Mouse (Mus musculus) stomach, embryonic 16.5 days (tissue): Measurements from ENCODE around the gene Pusl1. TPM values are rescaled to one million over a fixed set of nuclear protein-coding genes. Genes with fewer than 3 reads are reported as not detected.

ENCODE experiments used
- ATAC-seq: fragments of 200-750 bp; cut with Nextera tagmentation; 2 replicates; pipeline ENCODE4 v1.8.0; 2017; ENCODE audit warnings: moderate number of reproducible peaks, moderate TSS enrichment; ENCODE audit not compliant: insufficient read depth, low FRiP score
- H3K27ac ChIP-seq: fragments of 300-500 bp; sonication (generic); 2 replicates; pipeline ENCODE4 v1.5.1; 2014; ENCODE audit warnings: low read length
- H3K27me3 ChIP-seq: fragments of 300-500 bp; sonication (generic); 2 replicates; pipeline ENCODE4 v1.6.1; 2014; ENCODE audit warnings: low read length, control low read depth, mixed read lengths; ENCODE audit not compliant: control insufficient read depth, insufficient read depth
- H3K36me3 ChIP-seq: fragments of 300-500 bp; sonication (generic); 2 replicates; pipeline ENCODE4 v1.6.1; 2014; ENCODE audit warnings: low read length; ENCODE audit not compliant: control insufficient read depth, insufficient read depth
- H3K4me1 ChIP-seq: fragments of 300-500 bp; sonication (generic); 2 replicates; pipeline ENCODE4 v1.6.1; 2014; ENCODE audit warnings: low read length, control low read depth, mixed read lengths; ENCODE audit not compliant: control insufficient read depth, insufficient read depth
- H3K4me2 ChIP-seq: fragments of 300-500 bp; sonication (generic); 2 replicates; pipeline ENCODE4 v1.6.1; 2014; ENCODE audit warnings: low read depth, low read length, mixed read lengths
- H3K4me3 ChIP-seq: fragments of 300-500 bp; sonication (generic); replicated peaks from 2 replicates; pipeline ENCODE4 v1.5.1; 2014; ENCODE audit warnings: mild to moderate bottlenecking, low read length
- H3K9ac ChIP-seq: fragments of 300-500 bp; sonication (generic); 2 replicates; pipeline ENCODE4 v1.6.1; 2014; ENCODE audit warnings: low read length
- H3K9me3 ChIP-seq: fragments of 300-500 bp; sonication (generic); replicated peaks from 2 replicates; pipeline ENCODE4 v1.6.1; 2016; ENCODE audit warnings: low read length, control low read depth; ENCODE audit not compliant: control insufficient read depth
- WGBS: fragments of 180-500 bp; shearing (Covaris S2); extraction: QIAGEN DNeasy Blood & Tissue Kit; methylation state at CpG from one replicate; pipeline ENCODE4 v1.1.7; 2014; 5-methylcytosine and 5-hydroxymethylcytosine counted together
- polyA plus RNA-seq: library from polyadenylated mRNA; unstranded; fragments of >200 nt; fragmentation: Nextera tagmentation; extraction: Ambion mirVana; gene quantifications from 2 replicates; pipeline ENCODE4 v1.2.1, GENCODE M21; 2015

Pusl1 gene
- polyA plus RNA-seq, 1 experiment from 2014 or later = 51.2 TPM

DNA sequence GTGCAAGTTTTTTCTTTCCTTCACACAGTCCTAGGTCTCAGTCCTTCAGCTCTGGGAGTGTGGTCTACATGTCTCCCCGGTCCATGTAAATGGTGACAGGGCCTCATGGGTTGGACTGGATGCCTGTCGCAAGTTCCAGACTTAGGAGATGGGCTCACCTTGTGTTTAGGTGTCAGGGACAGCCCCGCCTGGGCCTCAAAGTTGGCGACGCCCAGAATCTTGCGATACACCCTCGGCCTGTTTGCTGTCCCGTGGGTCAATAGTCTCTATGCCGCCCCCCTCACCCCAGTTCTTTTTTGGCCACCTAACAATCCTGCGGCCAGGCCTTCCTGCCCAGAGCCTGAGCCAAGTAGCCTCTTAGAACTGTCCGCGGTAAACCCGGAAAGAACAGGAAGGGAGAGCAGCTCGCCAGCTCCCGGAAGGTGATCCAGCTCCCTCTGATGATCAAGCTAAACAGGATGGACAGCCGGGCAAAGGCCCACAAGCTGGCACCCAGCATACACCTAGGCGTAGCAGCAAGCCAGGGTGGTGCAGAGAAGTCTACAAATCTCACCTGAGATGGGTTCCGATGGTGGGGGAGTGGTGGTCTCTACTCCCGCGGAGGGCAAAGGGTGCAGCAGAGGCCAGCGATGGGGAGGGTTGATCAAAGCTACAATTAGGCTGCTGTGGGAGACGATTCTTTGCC is 22.8 kb downstream of the Pusl1 start:
- H3K36me3 ChIP-seq = peaks cover 10% of the 10 kb centered on the region
- H3K9me3 ChIP-seq = no peaks in the 10 kb centered on the region
- peak overlapping the region; percentile 81 for H3K9ac ChIP-seq
- H3K27me3 ChIP-seq = no peaks in the 10 kb centered on the region
- H3K4me2 ChIP-seq = peak overlapping the region; percentile 74
- peak; percentile 44 for ATAC-seq
- H3K27ac ChIP-seq = peak overlapping the region; percentile 48; the same call in 1 of the 2 replicates
- peaks cover 7% of the 10 kb centered on the region; the same call in 1 of the 2 replicates for H3K4me1 ChIP-seq
- peak overlapping the region; percentile 84 for H3K4me3 ChIP-seq
- 6% methylated on average over 22 of the region's 22 CpGs for WGBS

DNA sequence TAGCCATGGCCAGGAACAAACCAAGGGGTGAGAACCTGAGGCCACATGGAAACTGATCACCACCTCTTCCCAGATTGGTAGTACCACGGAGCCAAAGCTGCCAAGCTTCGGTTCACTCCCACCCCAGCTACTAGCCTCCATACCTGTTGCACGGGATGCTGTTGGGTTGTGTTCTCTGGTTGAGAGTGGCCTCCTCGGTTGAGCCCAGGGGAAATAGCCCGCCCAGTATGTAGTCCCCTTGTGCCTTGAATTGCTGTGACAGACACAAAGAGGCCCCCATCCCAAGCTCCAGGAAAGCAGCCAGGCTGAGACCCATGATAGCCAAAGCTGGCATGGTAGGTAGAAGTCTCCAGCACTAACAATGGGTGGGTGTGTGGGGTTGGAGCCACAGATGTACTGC is 28.6 kb downstream of the Pusl1 start, which contains the start of gene Tas1r3:
Gene Tas1r3, minus strand, starts transcription at position 362 of the 400 bp plus-strand sequence.
- ATAC-seq = no peak
- Histone ChIP-seq H3K27me3 (no peaks in the 10 kb centered on the region), H3K9ac (no peak within 1 kb of the TSS), H3K27ac (no peak within 1 kb of the TSS), H3K4me3 (no peak within 1 kb of the TSS), H3K4me2 (no peak within 1 kb of the TSS), H3K4me1 (no peaks in the 10 kb centered on the region), H3K36me3 (peaks cover 4% of the 10 kb centered on the region; the same call in 1 of the 2 replicates), H3K9me3 (no peaks in the 10 kb centered on the region)
- WGBS = 73% methylated on average over 5 of the region's 5 CpGs

DNA sequence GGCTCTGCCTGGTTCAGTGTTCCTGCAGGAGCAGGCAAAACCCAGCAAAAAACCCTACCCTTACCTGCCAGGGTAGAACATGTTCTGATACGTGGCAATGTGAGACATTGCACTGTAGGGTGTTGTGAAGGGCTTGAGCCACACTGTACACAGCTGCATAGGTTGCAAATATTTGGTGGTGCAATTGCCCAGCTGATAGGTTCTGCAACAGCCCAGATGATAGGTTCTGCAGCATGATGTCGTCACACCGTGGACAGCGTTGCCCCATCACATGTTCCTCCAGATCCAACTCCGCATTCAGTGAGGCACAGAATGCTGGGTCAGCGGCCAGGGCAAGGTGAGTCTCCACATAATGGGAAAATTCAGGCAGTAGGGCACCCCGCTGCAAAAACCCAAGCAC is 29.8 kb downstream of the Pusl1 start:
- H3K36me3 ChIP-seq = peaks cover 4% of the 10 kb centered on the region; the same call in 1 of the 2 replicates
- no peak for ATAC-seq
- no peak overlapping the region for H3K27ac ChIP-seq
- no peak overlapping the region for H3K9ac ChIP-seq
- H3K4me2 ChIP-seq = no peak overlapping the region
- H3K4me3 ChIP-seq = no peak overlapping the region
- no peaks in the 10 kb centered on the region for H3K27me3 ChIP-seq
- no peaks in the 10 kb centered on the region for H3K4me1 ChIP-seq
- 88% methylated on average over 7 of the region's 7 CpGs for WGBS
- no peaks in the 10 kb centered on the region for H3K9me3 ChIP-seq

DNA sequence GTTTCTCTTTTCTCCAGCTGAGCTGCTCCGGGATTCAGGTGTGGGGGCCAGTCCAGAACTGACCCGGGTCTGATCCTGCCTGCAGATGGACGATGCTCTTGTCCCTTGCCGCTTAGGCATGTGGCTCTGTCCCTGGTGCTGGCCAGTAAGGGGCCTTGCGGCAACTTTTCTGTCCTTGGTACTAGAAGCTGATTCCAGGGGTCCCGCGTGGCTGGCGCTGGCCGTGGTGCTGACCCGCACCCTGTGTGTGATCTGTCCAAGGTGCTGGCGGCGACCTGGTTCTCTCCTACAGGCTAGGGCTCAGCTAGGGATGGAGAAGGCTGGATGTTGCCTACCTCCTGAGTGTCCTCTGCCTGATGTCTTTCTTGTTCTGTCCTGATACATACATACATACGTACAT is 32.3 kb downstream of the Pusl1 start:
- Histone ChIP-seq H3K9me3 (no peaks in the 10 kb centered on the region), H3K4me3 (no peak overlapping the region), H3K27ac (no peak overlapping the region), H3K4me1 (no peaks in the 10 kb centered on the region), H3K36me3 (peaks cover 17% of the 10 kb centered on the region; the same call in 1 of the 2 replicates), H3K4me2 (no peak overlapping the region), H3K27me3 (no peaks in the 10 kb centered on the region), H3K9ac (no peak overlapping the region)
- WGBS = 18% methylated on average over 13 of the region's 13 CpGs
- ATAC-seq = peak; percentile 19; the same call in 1 of the 2 replicates

DNA sequence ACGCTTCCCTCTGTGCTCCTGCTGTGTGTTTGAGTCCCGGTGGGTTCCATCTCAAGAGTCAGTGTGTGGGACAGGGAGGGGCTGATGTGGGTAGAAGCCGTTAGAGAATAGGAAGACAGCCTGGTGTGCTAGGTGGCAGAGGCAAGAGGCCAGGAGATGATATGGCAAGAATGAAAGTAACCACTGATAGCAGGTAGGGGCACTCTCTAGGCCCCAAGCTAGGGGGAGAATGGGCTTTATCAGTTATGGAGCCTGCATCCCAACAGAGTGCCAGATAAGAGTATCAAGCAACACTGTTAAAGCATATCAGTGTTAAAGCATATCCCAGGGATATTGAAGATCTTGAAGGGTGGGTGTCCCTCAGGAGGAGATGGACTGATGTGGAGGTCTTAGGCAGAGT is 34.7 kb downstream of the Pusl1 start:
- Histone ChIP-seq H3K4me2 (no peak overlapping the region), H3K27me3 (no peaks in the 10 kb centered on the region), H3K9ac (no peak overlapping the region), H3K4me1 (no peaks in the 10 kb centered on the region), H3K27ac (no peak overlapping the region), H3K4me3 (no peak overlapping the region), H3K36me3 (peaks cover 20% of the 10 kb centered on the region), H3K9me3 (no peaks in the 10 kb centered on the region)
- no peak for ATAC-seq
- WGBS = 81% methylated on average over 3 of the region's 3 CpGs

DNA sequence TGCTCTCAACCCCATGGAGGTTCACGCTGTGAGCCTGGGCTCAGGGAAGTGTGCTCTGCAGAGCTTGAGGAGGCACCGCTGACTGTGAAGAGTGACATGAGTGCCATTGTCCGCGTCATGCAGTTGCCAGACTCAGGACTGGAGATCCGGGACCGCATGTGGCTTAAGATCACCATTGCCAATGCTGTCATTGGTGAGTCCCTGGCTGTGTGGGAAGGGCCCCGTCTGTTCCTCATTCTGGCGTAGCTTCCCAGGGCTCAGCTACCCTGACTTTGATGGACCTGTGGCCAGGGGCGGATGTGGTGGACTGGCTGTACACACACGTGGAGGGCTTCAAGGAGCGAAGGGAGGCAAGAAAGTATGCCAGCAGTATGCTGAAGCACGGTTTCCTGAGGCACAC is 35.5 kb downstream of the Pusl1 start:
- peaks cover 20% of the 10 kb centered on the region for H3K36me3 ChIP-seq
- 90% methylated on average over 12 of the region's 12 CpGs for WGBS
- no peak overlapping the region for H3K27ac ChIP-seq
- ATAC-seq = no peak
- no peaks in the 10 kb centered on the region for H3K4me1 ChIP-seq
- H3K9me3 ChIP-seq = no peaks in the 10 kb centered on the region
- H3K4me2 ChIP-seq = no peak overlapping the region
- H3K27me3 ChIP-seq = no peaks in the 10 kb centered on the region
- H3K9ac ChIP-seq = no peak overlapping the region
- no peak overlapping the region for H3K4me3 ChIP-seq

DNA sequence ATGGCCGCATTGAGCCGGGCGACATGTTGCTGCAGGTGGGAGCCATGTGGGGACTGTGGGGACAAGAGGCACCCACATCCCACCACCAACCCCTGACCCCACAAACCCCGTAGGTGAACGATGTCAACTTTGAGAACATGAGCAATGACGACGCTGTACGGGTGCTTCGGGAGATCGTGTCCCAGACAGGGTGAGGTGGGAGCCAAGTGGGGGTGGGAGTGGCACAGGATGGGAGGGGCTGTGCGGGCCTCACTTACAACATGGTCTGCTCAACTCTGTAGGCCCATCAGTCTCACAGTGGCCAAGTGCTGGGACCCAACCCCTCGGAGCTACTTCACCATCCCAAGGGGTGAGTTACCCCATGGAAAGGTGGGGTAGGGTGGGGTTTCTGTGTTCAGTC is 36.6 kb downstream of the Pusl1 start:
- Histone ChIP-seq H3K36me3 (peaks cover 20% of the 10 kb centered on the region), H3K4me2 (no peak overlapping the region)
- 95% methylated on average over 12 of the region's 12 CpGs for WGBS

DNA sequence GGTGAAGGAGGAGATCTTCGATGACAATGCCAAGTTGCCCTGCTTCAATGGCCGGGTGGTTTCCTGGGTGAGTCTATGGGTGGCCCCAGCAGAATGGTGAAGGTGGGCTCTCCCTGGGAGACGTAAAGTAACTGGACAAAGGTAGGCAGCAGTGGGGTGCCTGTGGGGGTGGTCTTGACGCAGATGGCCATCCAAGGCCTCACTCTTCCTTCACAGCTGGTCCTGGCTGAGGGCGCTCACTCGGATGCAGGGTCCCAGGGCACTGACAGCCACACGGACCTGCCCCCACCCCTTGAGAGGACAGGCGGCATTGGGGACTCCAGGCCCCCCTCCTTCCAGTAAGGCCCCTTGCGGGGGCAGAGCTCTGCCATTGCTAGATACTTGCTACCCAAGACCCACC is 38.2 kb downstream of the Pusl1 start:
- H3K27ac ChIP-seq = no peak overlapping the region
- H3K4me2 ChIP-seq = no peak overlapping the region
- no peaks in the 10 kb centered on the region for H3K27me3 ChIP-seq
- H3K9me3 ChIP-seq = no peaks in the 10 kb centered on the region
- H3K9ac ChIP-seq = no peak overlapping the region
- WGBS = 83% methylated on average over 9 of the region's 9 CpGs
- ATAC-seq = no peak
- no peak overlapping the region for H3K4me3 ChIP-seq
- H3K4me1 ChIP-seq = peaks cover 13% of the 10 kb centered on the region
- peaks cover 20% of the 10 kb centered on the region for H3K36me3 ChIP-seq

More for the DNA sequence above, 36.6 kb downstream of the Pusl1 start:
- no peaks in the 10 kb centered on the region for H3K27me3 ChIP-seq
- no peaks in the 10 kb centered on the region for H3K4me1 ChIP-seq
- no peak overlapping the region for H3K4me3 ChIP-seq
- H3K9ac ChIP-seq = no peak overlapping the region
- H3K9me3 ChIP-seq = no peaks in the 10 kb centered on the region
- no peak overlapping the region for H3K27ac ChIP-seq
- no peak for ATAC-seq

DNA sequence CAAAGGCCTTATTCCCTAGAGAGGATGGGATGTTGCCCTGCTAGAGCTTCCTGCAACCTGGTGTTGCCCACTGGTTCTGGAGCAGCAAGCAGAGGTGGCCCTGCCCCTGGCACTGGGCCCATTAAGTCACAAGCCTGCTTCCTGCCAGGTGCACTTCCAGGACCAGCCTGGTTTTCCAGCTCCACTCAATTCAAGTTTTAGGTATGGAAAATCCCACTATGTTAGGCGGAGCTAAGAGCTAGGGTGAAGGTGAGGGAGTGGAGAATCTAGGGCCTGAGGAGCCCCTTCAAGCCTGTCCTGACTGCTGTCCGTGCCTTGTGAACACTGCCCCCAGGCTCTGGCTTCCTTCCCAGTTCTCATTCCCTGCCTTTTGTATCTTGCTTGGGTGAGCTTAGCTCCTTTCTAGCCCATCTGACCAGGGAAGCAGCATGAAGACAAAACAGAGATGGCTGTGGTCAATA is 39.6 kb downstream of the Pusl1 start:
- H3K4me3 ChIP-seq = no peak overlapping the region
- WGBS = 67% methylated on average over 2 of the region's 2 CpGs
- H3K9me3 ChIP-seq = no peaks in the 10 kb centered on the region
- H3K9ac ChIP-seq = no peak overlapping the region
- no peak overlapping the region for H3K4me2 ChIP-seq
- H3K27me3 ChIP-seq = no peaks in the 10 kb centered on the region
- no peak overlapping the region for H3K27ac ChIP-seq
- H3K4me1 ChIP-seq = peaks cover 17% of the 10 kb centered on the region
- ATAC-seq = no peak
- peaks cover 20% of the 10 kb centered on the region for H3K36me3 ChIP-seq
